Mouse (Mus musculus) heart, postnatal 0 days (tissue): ENCODE measurements around the gene Fgfr2.

Source experiments
- CTCF ChIP-seq: IDR thresholded peaks from 2 replicates; pipeline ENCODE4 v1.5.1; 2016; ENCODE audit warnings: antibody characterized with exemption, control low read depth, low read depth
- EP300 ChIP-seq: IDR thresholded peaks from 2 replicates; pipeline ENCODE4 v1.6.1; 2016; ENCODE audit warnings: antibody characterized with exemption, low read depth

DNA sequence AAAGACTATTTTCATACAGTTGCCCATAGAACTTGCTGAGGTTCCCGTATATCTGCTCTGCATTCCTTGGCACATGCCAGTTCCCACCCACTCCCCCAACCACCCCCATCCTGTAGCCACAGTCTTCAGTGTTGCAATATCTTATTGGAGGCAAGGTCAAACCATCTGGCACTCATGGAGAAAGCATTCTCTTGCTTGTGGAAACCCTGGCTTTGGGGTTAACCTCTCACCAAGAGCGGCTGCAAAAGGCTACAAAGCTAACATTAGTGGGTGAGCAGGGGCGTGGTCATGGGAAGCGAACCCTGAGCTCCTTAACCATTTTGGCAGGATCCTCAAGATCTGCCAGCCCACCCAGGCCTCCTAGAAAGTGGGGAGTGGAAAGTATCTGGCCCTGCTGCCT, 2486.2 kb downstream of the Fgfr2 start:
- TF ChIP-seq CTCF (no peak), EP300 (no peak)
